Mouse (Mus musculus): ENCODE measurements around the gene Ncbp3.

Ncbp3 gene

GRCm38 (mm10) chr11:73030821-73031498 lies 16.6 kb upstream of the Ncbp3 start:
- DNase-seq (ENCODE audit: low spot score in 2 of 2): peak; percentile 68 to 77

DNA sequence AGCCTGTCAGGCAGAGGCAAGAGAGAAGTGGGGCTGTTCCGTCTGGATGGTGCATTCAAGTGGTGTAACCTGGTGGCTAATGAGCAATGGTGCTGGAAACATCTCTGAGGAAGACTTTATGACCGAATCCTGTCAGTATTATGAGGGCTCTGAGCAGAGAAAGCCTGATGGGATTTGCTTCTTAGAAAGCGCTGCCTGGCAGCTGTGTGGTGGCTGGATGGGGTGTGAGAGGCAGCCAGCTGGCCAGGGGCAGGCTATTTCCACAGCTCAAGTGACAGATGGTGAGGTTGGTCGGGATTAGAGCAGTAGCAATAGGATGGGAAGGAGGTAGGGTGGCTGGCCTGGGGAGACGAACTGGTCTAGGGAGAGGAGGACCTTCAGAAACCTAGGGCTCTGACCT lies 16.0 kb upstream of the Ncbp3 start:
- no peak for DNase-seq (ENCODE audit: low spot score in 2 of 2)

- no peak for DNase-seq (ENCODE audit: low spot score in 2 of 2)
Measured at GRCm38 (mm10) chr11:73036077-73036476, 11.5 kb upstream of the Ncbp3 start.

DNA sequence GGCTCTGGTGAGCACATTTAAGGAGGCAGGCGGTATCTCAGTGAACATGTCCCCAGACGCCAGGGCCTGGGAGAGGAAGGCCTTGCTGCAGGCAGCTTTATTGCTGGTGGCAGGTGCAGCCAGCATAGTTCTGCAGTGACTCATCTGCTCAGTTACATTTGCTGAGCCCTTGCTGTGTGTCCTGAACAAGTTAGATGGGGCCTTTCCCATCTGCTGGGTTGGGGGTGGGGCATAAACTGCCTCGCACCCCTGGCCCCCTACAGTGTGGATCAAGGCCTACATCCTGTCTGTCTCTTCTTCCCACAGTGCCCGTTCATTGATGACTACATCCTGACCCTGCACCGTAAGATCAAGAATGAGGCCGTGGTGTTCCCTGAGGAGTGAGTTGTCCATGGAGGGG lies 10.7 kb upstream of the Ncbp3 start:
- DNase-seq (ENCODE audit: low spot score in 2 of 2): no peak

DNA sequence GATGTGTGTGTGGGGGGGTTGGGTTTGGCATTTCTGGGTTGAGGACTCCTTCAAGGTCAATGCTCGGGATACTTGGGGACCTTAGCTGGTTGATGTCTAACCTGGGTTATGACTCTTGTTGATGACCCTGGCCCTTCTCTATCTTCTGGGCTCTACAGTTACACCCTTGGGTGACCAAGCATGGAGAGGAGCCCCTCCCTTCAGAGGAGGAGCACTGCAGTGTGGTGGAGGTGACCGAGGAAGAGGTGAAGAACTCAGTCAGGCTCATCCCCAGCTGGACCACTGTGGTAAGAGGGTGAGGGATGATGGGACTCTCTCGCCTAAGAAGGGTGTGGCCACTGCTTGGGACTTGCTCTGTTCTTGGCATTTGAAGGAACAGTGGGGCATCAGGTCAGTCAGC lies 9.9 kb upstream of the Ncbp3 start:
- no peak for DNase-seq (ENCODE audit: low spot score in 2 of 2)

- no peak for DNase-seq (ENCODE audit: low spot score in 2 of 2)
Measured at GRCm38 (mm10) chr11:73039102-73039799, 8.3 kb upstream of the Ncbp3 start.

GRCm38 (mm10) chr11:73044229-73044755 lies 3.3 kb upstream of the Ncbp3 start:
- DNase-seq (ENCODE audit: low spot score in 2 of 2): no peak

- no peak for DNase-seq (ENCODE audit: low spot score in 2 of 2)
Measured at GRCm38 (mm10) chr11:73044789-73045188, 2.8 kb upstream of the Ncbp3 start.

GRCm38 (mm10) chr11:73048030-73048876 lies 670 bp downstream of the Ncbp3 start:
- no peak for DNase-seq (ENCODE audit: low spot score in 2 of 2)

DNA sequence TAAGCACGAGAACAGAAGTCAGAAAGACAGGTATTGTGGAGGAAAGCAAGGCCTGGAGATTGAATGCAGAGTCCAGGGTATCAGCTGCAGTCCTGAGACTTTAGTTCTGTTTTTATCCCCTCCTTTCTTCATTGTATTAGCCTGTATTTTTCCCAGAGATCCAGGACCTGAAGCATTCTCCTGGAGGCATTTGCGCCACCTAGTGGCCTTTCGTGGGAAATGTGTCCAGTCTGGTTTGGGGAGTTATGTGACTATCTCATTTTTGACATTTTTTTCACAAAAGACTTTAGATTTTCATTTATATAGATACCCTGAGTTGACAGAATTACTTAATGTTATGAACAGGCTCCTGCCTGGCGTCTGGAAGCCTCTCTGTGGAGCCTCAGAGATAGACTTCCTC lies 1.8 kb downstream of the Ncbp3 start:
- DNase-seq (ENCODE audit: low spot score in 2 of 2): peak; percentile 65 to 68

DNA sequence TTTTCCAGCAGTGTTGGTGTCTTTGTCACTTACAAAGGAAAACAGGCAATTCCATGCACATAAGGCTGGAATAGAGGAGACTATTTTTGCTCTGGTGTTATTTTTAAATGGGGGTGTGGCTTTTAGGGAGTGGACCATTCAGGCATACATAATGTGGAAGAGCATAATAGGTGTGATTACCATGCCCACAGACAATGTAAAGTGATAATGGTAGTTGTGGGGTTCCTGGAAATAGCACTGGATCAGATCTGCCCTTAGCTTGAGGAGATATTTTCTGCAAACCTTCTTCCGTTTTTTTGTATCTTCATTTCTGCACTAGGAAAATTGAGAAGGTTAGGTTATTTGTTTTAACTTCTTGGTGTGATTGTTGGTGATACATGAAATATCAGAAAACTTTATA lies 5.2 kb downstream of the Ncbp3 start:
- DNase-seq (ENCODE audit: low spot score in 2 of 2): no peak

DNA sequence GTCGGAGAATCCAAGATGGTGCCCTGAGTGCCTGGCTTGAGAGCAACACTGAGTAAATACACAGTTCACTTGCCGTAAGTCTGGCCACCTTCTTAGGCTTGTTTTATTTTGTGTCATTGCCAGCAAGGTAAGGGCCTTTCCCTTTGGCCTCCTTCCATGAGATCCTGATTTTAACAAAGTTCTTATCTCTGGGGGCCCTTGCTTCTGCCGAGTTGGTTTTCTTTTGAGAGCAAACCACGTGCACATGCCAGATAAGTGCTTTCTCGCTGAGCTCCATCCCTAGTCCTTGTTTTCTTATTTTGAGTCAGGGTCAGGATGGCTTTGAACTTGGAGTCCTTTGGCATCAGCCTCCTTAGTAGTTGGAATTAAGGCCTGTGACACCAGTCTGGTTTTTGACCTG lies 10.1 kb downstream of the Ncbp3 start:
- no peak for DNase-seq (ENCODE audit: low spot score in 2 of 2)

GRCm38 (mm10) chr11:73059630-73060029 lies 12.0 kb downstream of the Ncbp3 start:
- no peak for DNase-seq (ENCODE audit: low spot score in 2 of 2)

- no peak for DNase-seq (ENCODE audit: low spot score in 2 of 2)
Measured at GRCm38 (mm10) chr11:73061413-73061812, 13.8 kb downstream of the Ncbp3 start.

- peak in 1 of 2 experiments; percentile 45 for DNase-seq (ENCODE audit: low spot score in 2 of 2)
Measured at GRCm38 (mm10) chr11:73071839-73072238, 24.3 kb downstream of the Ncbp3 start.

DNA sequence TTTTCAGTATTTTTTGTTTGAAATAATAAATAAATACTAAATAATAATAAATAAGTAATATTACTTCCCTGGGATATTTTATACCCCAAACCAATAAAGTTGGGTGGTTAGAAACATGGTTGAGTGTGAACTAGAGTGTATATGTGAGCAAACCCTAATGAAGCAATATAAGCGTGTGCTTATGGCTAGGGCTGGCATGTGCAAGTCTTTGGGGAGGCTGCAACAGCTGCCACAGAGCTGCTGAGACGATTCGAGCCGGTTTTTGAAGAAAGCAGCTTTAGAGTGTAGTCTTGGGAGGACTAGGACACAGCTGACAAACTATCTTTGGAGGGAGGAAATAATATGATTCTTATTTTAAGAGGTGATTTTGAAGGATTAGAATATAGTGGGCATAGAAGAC lies 28.7 kb downstream of the Ncbp3 start:
- DNase-seq (ENCODE audit: low spot score in 2 of 2): no peak

- no peak for DNase-seq (ENCODE audit: low spot score in 2 of 2)
Measured at GRCm38 (mm10) chr11:73076733-73077132, 29.1 kb downstream of the Ncbp3 start.

DNA sequence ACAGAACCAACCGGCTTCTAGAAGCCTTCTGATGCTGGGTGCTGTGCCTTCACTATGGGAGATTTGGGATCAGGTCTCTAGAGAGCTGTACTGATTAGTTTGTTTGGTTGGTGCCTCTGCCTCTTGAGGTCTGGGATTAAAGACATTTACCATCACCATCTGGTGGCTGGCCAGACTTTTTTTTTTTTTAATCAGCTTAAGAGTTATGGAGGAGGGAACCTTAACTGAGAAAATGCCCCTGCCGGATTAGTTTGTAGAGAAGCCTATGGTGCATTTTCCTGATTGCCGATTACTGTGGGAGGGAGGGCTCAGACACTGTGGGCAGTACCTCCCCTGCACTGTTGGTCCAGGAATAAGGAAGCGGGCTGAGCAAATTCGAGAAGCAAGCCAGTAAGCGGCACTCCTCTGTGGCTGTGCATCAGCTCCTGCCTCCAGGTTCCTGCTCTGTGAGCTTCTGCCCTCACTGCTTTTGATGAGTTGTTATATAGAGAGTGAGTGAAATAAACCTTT lies 29.7 kb downstream of the Ncbp3 start:
- DNase-seq (ENCODE audit: low spot score in 2 of 2): no peak

- DNase-seq (ENCODE audit: low spot score in 2 of 2): no peak
Measured at GRCm38 (mm10) chr11:73078615-73079014, 31.0 kb downstream of the Ncbp3 start.

GRCm38 (mm10) chr11:73080306-73080705 lies 32.7 kb downstream of the Ncbp3 start:
- DNase-seq (ENCODE audit: low spot score in 2 of 2): no peak

- DNase-seq (ENCODE audit: low spot score in 2 of 2): no peak
Measured at GRCm38 (mm10) chr11:73084303-73084702, 36.7 kb downstream of the Ncbp3 start.

DNA sequence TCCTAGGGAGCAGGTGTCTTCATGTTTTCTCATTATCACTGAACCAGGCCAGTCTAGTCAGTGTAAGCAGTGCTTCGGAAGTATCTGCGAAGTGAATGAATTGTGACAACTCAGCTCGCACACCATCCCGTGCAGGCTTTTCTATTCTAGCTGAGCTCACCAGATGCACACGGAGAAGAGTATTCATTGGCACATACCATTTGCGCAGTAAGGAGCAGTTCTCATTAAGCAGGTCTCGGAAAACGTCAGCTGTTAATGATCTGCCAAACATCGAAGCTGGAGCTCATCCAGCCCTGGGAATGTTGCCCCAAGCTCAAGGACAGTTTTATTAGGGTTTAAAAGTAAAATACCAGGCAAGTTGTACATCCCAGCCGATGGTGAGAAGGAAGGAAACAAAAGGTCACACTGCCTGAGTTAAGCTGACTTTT lies 37.2 kb downstream of the Ncbp3 start:
- DNase-seq (ENCODE audit: low spot score in 2 of 2): no peak
